Mouse (Mus musculus) ES-Bruce4 (cell line): Measurements from ENCODE around the gene Sult2b1.

ENCODE experiments used
- CTCF ChIP-seq: IDR thresholded peaks from one replicate; pipeline ENCODE4 v1.8.1; 2011; ENCODE audit warnings: low read depth, low read length
- EP300 ChIP-seq: IDR thresholded peaks from 2 replicates; pipeline ENCODE4 v1.6.1; 2011; ENCODE audit warnings: low read depth, low read length; ENCODE audit not compliant: insufficient read depth
- POLR2A ChIP-seq: IDR thresholded peaks from one replicate; pipeline ENCODE4 v1.8.1; 2011; ENCODE audit warnings: low read length; ENCODE audit not compliant: insufficient read depth

GRCm38 (mm10) chr7:45770427-45771082 is 13.9 kb downstream of the Sult2b1 start:
- TF ChIP-seq CTCF (no peak), POLR2A (no peak), EP300 (no peak)
